14 mouse cellular contexts compared by ENCODE assay signal in genomic region chr16:24234795-24235194, GRCm38 (mm10).
DNase-seq lines count a peak whose midpoint lies in the region; ATAC-seq lines count a peak whose summit lies in the region.
"Had no signal": no experiment of that assay in that cellular context is flagged by ENCODE, and none has a peak within 500 bp of the region (broad histone marks: within the 10 kb centered on the region; RNA-seq: fewer than 3 reads in every experiment).

No protein-coding gene starts in this region.

- WGBS in heart, embryonic 11.5 days (ENCODE audit: insufficient replicate concordance), result 66% methylated on average over 11 of the region's 11 CpGs
- WGBS in forebrain, embryonic 10.5 days, result 88% methylated on average over 11 of the region's 11 CpGs
- 89% methylated on average over 11 of the region's 11 CpGs for WGBS in hindbrain, embryonic 13.5 days

- H3K4me2 ChIP-seq in heart, embryonic 11.5 days, result no peak overlapping the region
- no peak overlapping the region for H3K4me2 ChIP-seq in hindbrain, embryonic 13.5 days
- H3K4me2 ChIP-seq: limb, embryonic 13.5 days had no signal

- H3K9ac ChIP-seq in heart, embryonic 11.5 days (ENCODE audit: low read depth, low read length), result no peak overlapping the region
- no peak overlapping the region for H3K9ac ChIP-seq in hindbrain, embryonic 13.5 days
- H3K9ac ChIP-seq: limb, embryonic 13.5 days had no signal

- DNase-seq in heart, postnatal 4 days, result peak; percentile 43
- DNase-seq in CD4-positive, CD25-positive, alpha-beta regulatory T cell, adult 2 months (ENCODE audit: low read depth, low spot score), result peak; percentile 59
- peak; percentile 18 for DNase-seq in adrenal gland, postnatal 10 days
- peak; percentile 36 for DNase-seq in kidney, postnatal 14 days
- DNase-seq in frontal cortex, postnatal 25 days (ENCODE audit: low spot score in 2 of 2), result no peak
- DNase-seq in forebrain, embryonic 10.5 days (ENCODE audit: extremely low spot score, low spot score), result no peak
- DNase-seq: cerebellum, postnatal 14 days; midbrain, embryonic 14.5 days; thymus, adult 18-20 months had no signal

- no peaks in the 10 kb centered on the region for H3K4me1 ChIP-seq in heart, embryonic 11.5 days (ENCODE audit: control insufficient read depth, insufficient read depth, low read length)
- H3K4me1 ChIP-seq in forebrain, embryonic 10.5 days, result no peaks in the 10 kb centered on the region
- no peaks in the 10 kb centered on the region for H3K4me1 ChIP-seq in hindbrain, embryonic 13.5 days (replicated peaks)

- no peaks in the 10 kb centered on the region; the same call in 1 of the 2 replicates for H3K27me3 ChIP-seq in heart, embryonic 11.5 days (ENCODE audit: control insufficient read depth, insufficient read depth, low read length)
- H3K27me3 ChIP-seq in forebrain, embryonic 10.5 days (ENCODE audit: poor library complexity, severe bottlenecking), result no peaks in the 10 kb centered on the region
- H3K27me3 ChIP-seq in hindbrain, embryonic 13.5 days, result no peaks in the 10 kb centered on the region
- H3K27me3 ChIP-seq: limb, embryonic 13.5 days had no signal

- ATAC-seq in heart, embryonic 11.5 days (replicated peaks; ENCODE audit: insufficient number of reproducible peaks, low FRiP score, low TSS enrichment), result no peak
- no peak for ATAC-seq in hindbrain, embryonic 13.5 days (ENCODE audit: low FRiP score)
- ATAC-seq: intestine, postnatal 0 days had no signal

- no peaks in the 10 kb centered on the region for H3K9me3 ChIP-seq in heart, embryonic 11.5 days (replicated peaks; ENCODE audit: control insufficient read depth, low read length)
- no peaks in the 10 kb centered on the region for H3K9me3 ChIP-seq in forebrain, embryonic 10.5 days
- H3K9me3 ChIP-seq in hindbrain, embryonic 13.5 days, result no peaks in the 10 kb centered on the region
- H3K9me3 ChIP-seq: limb, embryonic 13.5 days had no signal

- no peaks in the 10 kb centered on the region for H3K36me3 ChIP-seq in heart, embryonic 11.5 days (ENCODE audit: control insufficient read depth, insufficient read depth, low read length)
- H3K36me3 ChIP-seq in forebrain, embryonic 10.5 days (replicated peaks), result no peaks in the 10 kb centered on the region
- H3K36me3 ChIP-seq in hindbrain, embryonic 13.5 days, result no peaks in the 10 kb centered on the region
- H3K36me3 ChIP-seq: limb, embryonic 13.5 days had no signal

- H3K27ac ChIP-seq in heart, embryonic 11.5 days (ENCODE audit: low read depth, low read length), result no peak overlapping the region
- no peak overlapping the region for H3K27ac ChIP-seq in forebrain, embryonic 10.5 days
- no peak overlapping the region for H3K27ac ChIP-seq in hindbrain, embryonic 13.5 days
- H3K27ac ChIP-seq: limb, embryonic 13.5 days; macrophage had no signal

- H3K4me3 ChIP-seq in heart, embryonic 11.5 days (ENCODE audit: low read depth, low read length), result no peak overlapping the region
- no peak overlapping the region for H3K4me3 ChIP-seq in forebrain, embryonic 10.5 days
- H3K4me3 ChIP-seq in hindbrain, embryonic 13.5 days, result no peak overlapping the region
- H3K4me3 ChIP-seq: limb, embryonic 13.5 days had no signal

Comparison
In these comparisons a context has a peak if more than half of its experiments do, and no peak if none do; other contexts are left out.
1. DNase-seq: peak in heart, postnatal 4 days (single experiment), CD4-positive, CD25-positive, alpha-beta regulatory T cell, adult 2 months (single experiment), adrenal gland, postnatal 10 days (single experiment) and kidney, postnatal 14 days (single experiment); none in frontal cortex, postnatal 25 days (0 of 2) and forebrain, embryonic 10.5 days (single experiment).